Mouse (Mus musculus) liver, postnatal 0 days (tissue): ENCODE results near the gene Nudcd2. TPM values are rescaled to one million over a fixed set of nuclear protein-coding genes. Genes with fewer than 3 reads are reported as not detected.

Experiments
- ATAC-seq: fragments of 200-750 bp; cut with Nextera tagmentation; 2 replicates; pipeline ENCODE4 v1.8.0; 2017; ENCODE audit warnings: mild to moderate bottlenecking, moderate library complexity
- DNase-seq: peaks from one replicate; pipeline ENCODE4 v3.0.0-alpha.2; 2016
- H3K27ac ChIP-seq: fragments of 300-500 bp; sonication (generic); 2 replicates; pipeline ENCODE4 v1.5.1; 2014; ENCODE audit warnings: antibody characterized with exemption, moderate library complexity, mild to moderate bottlenecking, low read depth
- H3K27me3 ChIP-seq: fragments of 300-500 bp; sonication (generic); 2 replicates; pipeline ENCODE4 v1.6.1; 2014; ENCODE audit warnings: low read length, control low read depth, mixed read lengths; ENCODE audit not compliant: insufficient read depth
- H3K36me3 ChIP-seq: fragments of 300-500 bp; sonication (generic); replicated peaks from 2 replicates; pipeline ENCODE4 v1.6.1; 2014; ENCODE audit warnings: mild to moderate bottlenecking, control low read depth, low read length, moderate library complexity, mixed read lengths; ENCODE audit not compliant: insufficient read depth
- H3K4me1 ChIP-seq: fragments of 300-500 bp; sonication (generic); 2 replicates; pipeline ENCODE4 v1.6.1; 2014; ENCODE audit warnings: antibody characterized with exemption, mild to moderate bottlenecking, control low read depth; ENCODE audit not compliant: insufficient read depth
- H3K4me2 ChIP-seq: fragments of 300-500 bp; sonication (generic); 2 replicates; pipeline ENCODE4 v1.6.1; 2014; ENCODE audit warnings: low read depth, mild to moderate bottlenecking, low read length, moderate library complexity, mixed read lengths
- H3K4me3 ChIP-seq: fragments of 300-500 bp; sonication (generic); 2 replicates; pipeline ENCODE4 v1.5.1; 2014; ENCODE audit warnings: low read depth, low read length
- H3K9ac ChIP-seq: fragments of 300-500 bp; sonication (generic); replicated peaks from 2 replicates; pipeline ENCODE4 v1.6.1; 2014; ENCODE audit warnings: mild to moderate bottlenecking, moderate library complexity
- H3K9me3 ChIP-seq: fragments of 300-500 bp; sonication (generic); 2 replicates; pipeline ENCODE4 v1.6.1; 2016; ENCODE audit warnings: mild to moderate bottlenecking, control low read depth, low read length, mixed read lengths
- CTCF ChIP-seq: sonication (generic); IDR thresholded peaks from 2 replicates; pipeline ENCODE4 v1.5.1; 2016; ENCODE audit warnings: antibody characterized with exemption, low read depth
- EP300 ChIP-seq: IDR thresholded peaks from 2 replicates; pipeline ENCODE4 v1.6.1; 2016; ENCODE audit warnings: antibody characterized with exemption, low read depth, mild to moderate bottlenecking
- WGBS: fragments of 180-500 bp; shearing (Covaris S2); extraction: QIAGEN DNeasy Blood & Tissue Kit; methylation state at CpG from one replicate; pipeline ENCODE4 v1.1.7; 2014; ENCODE audit not compliant: insufficient replicate concordance; 5-methylcytosine and 5-hydroxymethylcytosine counted together
- polyA plus RNA-seq: library from polyadenylated mRNA; unstranded; fragments of >200 nt; fragmentation: Nextera tagmentation; extraction: Ambion mirVana; gene quantifications from 2 replicates; pipeline ENCODE4 v1.2.1, GENCODE M21; 2015

The Nudcd2 gene
- 68.6 and 70.1 TPM in 2 replicates for polyA plus RNA-seq

GRCm38 (mm10) chr11:40733339-40734174, at the start of gene Nudcd2, which contains the start of gene Hmmr:
Gene Nudcd2, plus strand, starts transcription at chr11:40733667.
Gene Hmmr, minus strand, starts transcription at chr11:40733422.
- Histone ChIP-seq H3K9me3 (no peaks in the 10 kb centered on the region), H3K4me1 (peaks cover 15% of the 10 kb centered on the region), H3K9ac (peak within 1 kb of the TSS; percentile 91), H3K4me2 (peak within 1 kb of the TSS; percentile 97), H3K36me3 (peaks cover 22% of the 10 kb centered on the region), H3K4me3 (peak within 1 kb of the TSS; percentile 84), H3K27ac (peak within 1 kb of the TSS; percentile 78), H3K27me3 (no peaks in the 10 kb centered on the region)
- DNase-seq, result peak; percentile 93
- under 1% methylated on average over 52 of the region's 52 CpGs for WGBS
- peak; percentile 98 for ATAC-seq
- TF ChIP-seq EP300, result peak; percentile 52; the same call in 1 of the 2 replicates
- no peak for TF ChIP-seq CTCF

- TF ChIP-seq EP300 (no peak), CTCF (no peak)
- Histone ChIP-seq H3K4me3 (peak overlapping the region; percentile 73; the same call in 1 of the 2 replicates), H3K9me3 (no peaks in the 10 kb centered on the region), H3K4me1 (peaks cover 21% of the 10 kb centered on the region), H3K4me2 (peak overlapping the region; percentile 91), H3K27ac (0 out of 2 replicates have a peak overlapping the region, but pooled peaks have one; percentile 18), H3K36me3 (peaks cover 14% of the 10 kb centered on the region), H3K9ac (0 out of 2 replicates have a peak overlapping the region, but pooled peaks have one; percentile 3), H3K27me3 (no peaks in the 10 kb centered on the region)
- ATAC-seq (no peak), DNase-seq (no peak)
- WGBS, result 41% methylated on average over 5 of the region's 5 CpGs
Observed at GRCm38 (mm10) chr11:40690444-40691127, 42.9 kb upstream of the Nudcd2 start.

GRCm38 (mm10) chr11:40692101-40692509, 41.4 kb upstream of the Nudcd2 start:
- Histone ChIP-seq H3K27me3 (no peaks in the 10 kb centered on the region), H3K4me2 (peak overlapping the region; percentile 91), H3K4me3 (peak overlapping the region; percentile 73), H3K4me1 (peaks cover 21% of the 10 kb centered on the region), H3K9ac (peak overlapping the region; percentile 85), H3K36me3 (peaks cover 5% of the 10 kb centered on the region; the same call in 1 of the 2 replicates), H3K27ac (peak overlapping the region; percentile 94), H3K9me3 (no peaks in the 10 kb centered on the region)
- no peak for TF ChIP-seq CTCF
- no peak for TF ChIP-seq EP300
- WGBS, result under 1% methylated on average over 27 of the region's 28 CpGs
- ATAC-seq, result peak; percentile 81
- no peak for DNase-seq

GRCm38 (mm10) chr11:40692511-40693365, 40.7 kb upstream of the Nudcd2 start:
- 3% methylated on average over 36 of the region's 36 CpGs for WGBS
- peak; percentile 95 for ATAC-seq
- DNase-seq, result peak; percentile 94

GRCm38 (mm10) chr11:40693366-40693951, 40.0 kb upstream of the Nudcd2 start:
- Histone ChIP-seq H3K9me3 (no peaks in the 10 kb centered on the region), H3K27me3 (no peaks in the 10 kb centered on the region), H3K9ac (peak overlapping the region; percentile 85), H3K4me2 (peak overlapping the region; percentile 91), H3K36me3 (no peaks in the 10 kb centered on the region), H3K27ac (peak overlapping the region; percentile 94), H3K4me3 (peak overlapping the region; percentile 73), H3K4me1 (peaks cover 21% of the 10 kb centered on the region)
- WGBS, result 1% methylated on average over 16 of the region's 16 CpGs
- peak; percentile 17 for ATAC-seq
- peak; percentile 70 for TF ChIP-seq EP300
- TF ChIP-seq CTCF, result no peak
- DNase-seq, result peak; percentile 73

More at GRCm38 (mm10) chr11:40692511-40693365, 40.7 kb upstream of the Nudcd2 start:
- TF ChIP-seq CTCF (no peak), EP300 (no peak)
- H3K4me3 ChIP-seq, result peak overlapping the region; percentile 73
- no peaks in the 10 kb centered on the region for H3K9me3 ChIP-seq
- peak overlapping the region; percentile 94 for H3K27ac ChIP-seq
- H3K4me1 ChIP-seq, result peaks cover 21% of the 10 kb centered on the region
- peak overlapping the region; percentile 85 for H3K9ac ChIP-seq
- peak overlapping the region; percentile 91 for H3K4me2 ChIP-seq
- H3K36me3 ChIP-seq, result no peaks in the 10 kb centered on the region
- no peaks in the 10 kb centered on the region for H3K27me3 ChIP-seq
